Mouse (Mus musculus): ENCODE results near the gene Rasal3.

Gene Rasal3

DNA sequence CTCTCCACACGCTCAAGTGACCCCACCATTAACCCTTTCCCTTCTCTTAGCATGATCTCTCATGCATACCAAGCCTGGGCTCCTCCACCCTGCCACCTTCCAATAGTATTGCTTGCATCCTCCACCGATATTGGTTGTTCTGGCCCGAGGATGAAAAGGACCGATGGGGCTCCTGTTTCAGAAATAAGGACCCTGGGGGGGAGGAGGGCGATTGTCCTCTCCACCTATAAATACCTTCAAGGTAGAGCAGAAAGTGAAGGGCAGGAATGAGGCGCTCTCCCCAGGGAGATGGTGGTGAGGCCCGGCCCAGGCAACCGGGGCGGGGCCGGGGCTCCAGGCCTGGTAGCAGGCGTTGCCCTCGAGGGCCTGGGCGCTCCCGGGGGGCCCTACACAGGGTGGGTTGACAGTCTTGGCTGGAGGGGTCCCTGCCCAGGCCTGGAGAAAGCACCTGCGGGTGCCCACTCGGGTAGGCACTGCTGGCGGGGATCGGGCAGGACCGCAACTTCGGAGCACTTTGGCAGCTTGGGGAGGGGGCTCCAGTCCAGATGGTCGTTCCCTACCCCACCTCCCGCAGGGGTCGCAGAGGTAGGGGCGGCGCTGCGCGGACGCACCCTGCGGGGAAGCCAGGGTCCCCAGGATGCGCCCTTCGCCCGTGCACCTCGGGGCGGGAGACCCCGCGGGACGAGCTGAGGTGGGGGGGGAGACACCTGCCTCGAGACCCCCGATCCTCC is 14.8 kb downstream of the Rasal3 start:
- DNase-seq: peak; percentile 24 to 68

DNA sequence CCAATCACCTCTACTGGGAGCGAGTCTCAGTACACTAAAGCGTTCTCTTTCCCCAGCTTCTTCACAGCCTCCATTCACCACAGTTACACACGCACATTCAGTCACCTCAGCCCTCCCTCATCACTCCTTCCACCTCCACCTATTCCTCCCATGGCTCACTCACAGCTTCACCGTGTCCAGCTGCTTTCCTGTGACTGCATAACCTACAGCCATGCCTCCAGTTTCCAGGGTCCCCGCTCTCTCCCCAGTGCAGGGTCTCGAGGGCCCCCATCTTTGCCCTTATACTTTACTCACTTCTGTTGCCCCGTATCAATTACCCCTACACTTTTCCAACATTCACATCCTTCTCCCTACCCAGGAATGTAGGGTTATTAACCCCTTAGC is 15.4 kb downstream of the Rasal3 start:
- no peak for DNase-seq

DNA sequence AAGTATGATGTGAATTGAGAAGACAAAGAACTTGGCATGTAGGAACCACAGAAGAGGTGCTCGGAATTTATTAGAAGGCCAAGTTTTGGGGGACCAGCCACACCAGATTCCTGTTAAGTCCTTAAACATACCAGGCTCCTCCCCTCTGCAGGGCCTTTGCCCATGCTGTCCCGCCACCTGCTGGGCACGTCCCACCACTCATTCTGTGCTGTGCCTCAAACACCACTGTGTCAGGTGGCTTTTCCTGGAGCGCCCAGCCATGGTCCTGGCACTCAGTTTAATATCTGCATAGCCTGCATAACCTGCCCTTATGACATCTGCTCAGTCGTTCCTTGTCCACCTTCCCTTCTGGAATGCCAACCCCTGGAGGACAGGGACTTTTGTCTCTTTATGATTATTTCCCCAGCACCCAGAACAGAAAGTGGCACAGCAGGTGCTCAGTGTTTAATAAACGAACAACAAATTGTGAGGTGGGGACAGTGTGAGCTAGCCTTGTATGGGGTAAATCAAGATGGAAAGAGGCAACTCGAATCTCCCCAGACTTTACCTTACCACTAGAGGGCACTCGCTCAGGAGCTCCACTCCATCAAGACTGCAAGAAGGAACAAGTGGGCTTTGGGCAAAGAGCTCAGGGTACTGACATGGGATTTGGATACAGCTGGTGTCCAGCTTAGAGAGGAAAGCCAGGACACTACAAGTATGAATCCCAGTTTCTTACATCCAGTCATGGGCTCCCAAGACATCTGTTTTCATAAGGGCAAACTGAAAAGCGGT is 16.5 kb downstream of the Rasal3 start:
- DNase-seq: peak; percentile 59 to 61

DNA sequence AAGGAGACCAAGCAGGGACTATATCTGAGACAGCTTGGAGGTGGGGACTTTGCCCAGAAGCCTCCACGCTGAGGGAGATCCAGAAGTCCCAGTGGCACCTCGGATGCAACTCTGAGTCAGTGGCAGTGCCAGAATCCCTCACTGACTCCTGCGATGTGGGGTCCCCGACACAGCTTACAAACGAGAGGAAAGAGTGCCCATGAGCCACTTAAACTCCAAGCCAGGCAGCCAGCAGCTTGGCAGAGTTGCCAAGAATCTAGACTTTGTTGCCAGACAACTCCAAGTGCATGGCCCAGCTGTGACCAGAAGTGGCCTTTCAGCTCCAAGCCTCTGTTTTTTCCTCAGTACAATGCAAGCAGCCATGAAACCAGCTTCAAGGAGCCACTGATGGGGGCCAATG is 19.7 kb downstream of the Rasal3 start:
- DNase-seq: no peak

DNA sequence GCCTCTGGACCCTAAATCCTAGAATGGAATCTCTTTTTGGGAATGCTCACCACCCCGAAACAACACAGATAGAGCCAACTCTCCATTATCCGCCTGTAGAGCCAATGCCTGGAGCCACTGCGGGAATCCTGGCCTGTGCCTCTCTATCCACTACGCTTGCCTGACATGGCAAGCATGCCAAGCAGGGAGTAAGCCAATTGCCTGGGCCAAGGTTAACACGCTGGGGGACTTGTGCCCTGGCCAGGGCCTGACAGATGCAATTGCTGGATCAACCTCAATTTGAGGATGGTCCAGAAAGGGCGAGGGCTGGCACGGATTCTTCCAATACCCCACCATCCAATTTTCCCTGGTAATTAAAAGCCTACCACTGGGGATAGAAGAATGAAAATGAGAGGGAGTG is 20.8 kb downstream of the Rasal3 start:
- DNase-seq: no peak

DNA sequence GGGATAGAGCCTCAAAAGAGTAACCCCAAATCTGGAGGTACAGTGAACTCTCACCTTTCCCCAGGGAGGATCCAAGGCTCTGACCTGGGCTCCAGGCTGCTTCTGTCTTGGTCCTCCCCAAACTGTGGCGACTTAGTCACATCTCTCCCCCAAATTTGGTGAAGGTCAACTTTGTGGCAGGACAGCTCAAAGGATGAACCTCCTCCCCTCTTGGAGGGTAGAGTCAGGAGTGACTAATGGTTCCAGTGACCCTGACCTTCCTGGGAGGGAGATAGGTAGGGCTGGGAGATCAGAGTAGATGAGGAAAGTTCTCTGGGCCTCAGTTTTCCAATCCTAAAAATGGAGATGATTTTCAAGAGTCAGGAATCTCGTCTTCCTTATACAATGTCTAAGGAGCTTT is 24.6 kb downstream of the Rasal3 start:
- no peak for DNase-seq

DNA sequence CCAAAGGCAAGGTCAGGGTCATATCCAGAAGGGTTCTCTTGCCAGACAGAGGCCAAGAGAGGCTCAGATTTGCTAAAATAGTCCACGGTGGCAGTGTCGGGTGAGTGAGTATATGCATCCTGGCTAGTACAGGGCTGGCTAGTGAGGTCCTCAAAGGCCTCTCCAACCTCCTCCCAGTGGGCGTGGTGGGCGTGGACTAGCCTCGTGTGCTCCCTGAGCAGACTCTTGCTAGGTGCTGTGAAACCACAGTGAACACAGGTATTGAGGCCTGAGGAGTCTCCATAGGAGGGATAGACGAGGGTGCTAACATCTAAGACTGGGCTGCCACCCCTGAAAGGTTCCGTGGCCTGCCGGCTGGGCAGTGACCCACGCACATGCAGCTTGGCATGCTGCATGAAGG is 26.2 kb downstream of the Rasal3 start:
- no peak for DNase-seq

DNA sequence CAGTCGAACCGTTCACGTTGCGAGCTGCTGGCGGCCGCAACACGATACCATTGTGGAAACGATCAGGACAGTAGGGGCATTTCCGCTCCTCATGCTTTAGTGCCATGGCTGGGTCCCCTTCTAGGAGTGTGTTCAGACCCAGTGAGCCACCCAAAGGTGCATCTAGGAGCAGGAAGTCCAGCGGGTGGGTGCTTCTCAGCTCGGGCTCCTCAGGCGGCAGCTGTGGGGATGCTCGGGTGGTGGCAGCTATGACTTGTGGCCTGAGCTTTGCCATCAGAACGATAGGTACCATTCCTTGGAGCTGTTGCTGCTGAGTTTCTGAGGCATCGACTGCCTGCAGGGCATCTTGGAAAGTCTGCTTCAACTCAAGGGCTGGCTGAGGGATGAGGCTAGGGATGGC is 26.9 kb downstream of the Rasal3 start:
- no peak for DNase-seq

DNA sequence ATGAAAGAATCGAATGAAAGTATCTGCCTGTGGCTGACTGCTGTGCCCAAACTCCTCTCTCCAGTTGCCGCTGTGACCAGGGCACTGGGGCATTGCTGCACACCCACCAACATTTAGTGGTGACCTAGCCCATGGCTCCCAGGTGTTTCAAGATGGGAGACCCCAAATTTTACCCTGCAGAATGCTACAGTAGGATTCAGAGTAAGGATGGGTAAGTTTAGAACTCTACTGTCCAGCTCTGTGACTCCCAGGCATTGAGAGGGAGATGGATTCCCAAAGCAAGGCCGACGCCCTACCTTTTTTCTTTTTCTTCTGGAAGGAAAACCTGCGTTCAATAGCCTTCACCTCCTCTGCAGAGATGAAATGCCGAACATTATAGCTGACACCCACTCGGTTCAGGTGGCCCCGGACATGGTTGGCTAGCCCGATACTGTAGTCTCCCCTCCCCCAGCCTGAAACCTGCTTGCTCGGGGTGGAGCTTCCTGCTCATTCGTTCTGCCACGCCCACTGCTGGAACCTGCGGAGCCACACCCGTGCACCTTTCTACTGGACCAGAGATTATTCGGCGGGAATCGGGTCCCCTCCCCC is 34.3 kb downstream of the Rasal3 start:
- DNase-seq: no peak

DNA sequence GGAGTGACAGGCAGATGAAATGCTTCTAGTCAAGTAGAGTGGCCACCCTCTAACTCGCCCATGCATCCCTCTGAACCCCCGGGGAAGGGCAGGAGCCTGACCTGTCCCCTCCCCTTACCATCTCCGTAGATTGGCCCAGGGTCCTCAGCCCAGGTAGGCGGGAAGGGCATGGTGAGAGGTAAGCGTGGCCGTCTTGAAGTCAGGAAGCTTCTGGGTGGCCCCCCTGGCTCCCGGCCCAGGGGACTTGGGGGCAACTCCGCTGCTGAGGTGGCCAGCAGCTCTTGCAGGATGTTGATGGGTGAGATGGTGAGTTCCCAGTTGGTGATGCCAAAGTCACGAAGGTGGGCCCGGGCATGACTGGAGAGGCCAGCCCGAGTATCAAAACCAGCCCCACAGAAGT is 35.7 kb downstream of the Rasal3 start:
- no peak for DNase-seq

DNA sequence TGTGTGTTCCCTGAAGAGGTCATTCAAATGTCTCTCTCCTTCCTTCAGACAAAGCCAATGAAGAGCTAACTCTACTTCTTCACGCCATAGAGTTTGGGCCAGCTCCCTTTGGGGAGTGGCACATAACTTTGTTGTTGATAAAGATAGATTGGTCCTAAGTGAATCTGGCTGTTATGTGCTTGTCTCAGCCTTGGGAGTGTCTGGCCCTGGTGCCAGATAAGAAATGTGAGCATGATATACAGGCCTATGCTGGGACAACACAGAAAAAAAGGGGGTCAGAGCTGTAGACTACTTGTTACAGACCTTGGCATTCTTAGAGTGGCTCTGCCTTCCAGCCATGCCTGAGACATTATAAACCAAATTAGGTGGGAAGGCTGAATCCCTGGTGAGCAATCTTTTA is 38.1 kb downstream of the Rasal3 start:
- no peak for DNase-seq

DNA sequence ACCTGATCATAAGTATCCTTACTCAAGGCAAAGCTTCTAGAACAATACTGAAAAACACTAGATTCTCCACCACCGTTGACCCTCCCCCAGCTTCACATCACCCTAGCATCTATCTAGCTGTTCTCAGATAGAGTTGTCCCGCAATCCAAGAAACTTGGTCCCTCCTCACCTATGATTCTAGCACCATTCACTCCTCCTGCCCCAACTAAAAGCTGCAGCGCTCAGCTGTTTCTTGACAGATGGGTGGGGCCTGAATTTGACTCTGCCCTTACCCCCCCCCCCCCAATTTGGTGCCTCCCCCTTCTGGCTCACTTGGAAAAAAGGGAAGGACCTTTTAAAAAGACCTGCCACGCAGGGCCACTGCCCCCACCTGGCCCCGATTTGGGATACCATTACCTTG is 38.5 kb downstream of the Rasal3 start:
- no peak for DNase-seq

DNA sequence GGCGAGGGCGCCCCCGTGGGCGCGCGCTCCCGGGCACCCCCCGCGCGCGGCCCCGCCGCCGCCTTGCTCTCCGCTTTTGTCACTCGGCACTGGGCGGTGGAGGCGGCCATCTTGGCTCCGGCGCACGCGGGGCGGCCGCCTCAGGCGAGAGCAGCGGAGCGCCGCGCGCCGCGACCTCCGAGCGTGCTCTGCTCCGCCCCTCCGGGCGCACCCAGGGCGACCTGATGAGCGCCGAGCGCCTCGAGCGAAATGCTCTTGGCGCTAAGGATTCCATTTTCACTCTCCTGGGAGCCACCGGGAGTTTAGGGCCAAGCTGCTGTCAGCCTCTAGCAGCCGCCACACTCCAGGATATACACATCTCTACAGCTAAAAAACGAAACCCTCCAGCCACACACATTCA is 39.1 kb downstream of the Rasal3 start:
- DNase-seq: peak; percentile 89 to 95

DNA sequence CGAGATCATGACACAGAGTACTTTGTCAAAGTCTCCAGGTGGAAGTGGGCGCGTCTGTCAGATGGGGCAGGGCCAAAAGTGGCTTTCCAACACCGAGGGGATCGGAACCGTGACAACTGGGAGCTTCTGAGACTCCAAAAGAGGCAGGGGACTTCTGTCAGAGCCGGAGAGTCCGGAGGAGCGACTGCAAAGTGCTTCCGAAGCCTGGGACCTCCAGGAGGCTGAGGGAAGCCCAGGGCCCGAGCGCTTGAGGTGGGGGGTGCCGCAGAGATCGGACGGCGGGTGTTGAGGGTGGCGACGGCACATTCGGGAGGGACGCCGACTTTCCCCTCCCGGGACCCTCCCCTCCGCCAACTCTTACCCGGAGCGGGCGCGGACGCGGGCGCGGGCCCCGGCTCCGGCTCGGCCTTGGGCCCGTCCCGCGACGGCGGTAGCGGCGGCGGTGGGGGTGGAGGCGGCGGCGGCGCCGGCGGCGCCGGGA is 39.5 kb downstream of the Rasal3 start:
- peak in 1 of 2 experiments; percentile 44 for DNase-seq

DNA sequence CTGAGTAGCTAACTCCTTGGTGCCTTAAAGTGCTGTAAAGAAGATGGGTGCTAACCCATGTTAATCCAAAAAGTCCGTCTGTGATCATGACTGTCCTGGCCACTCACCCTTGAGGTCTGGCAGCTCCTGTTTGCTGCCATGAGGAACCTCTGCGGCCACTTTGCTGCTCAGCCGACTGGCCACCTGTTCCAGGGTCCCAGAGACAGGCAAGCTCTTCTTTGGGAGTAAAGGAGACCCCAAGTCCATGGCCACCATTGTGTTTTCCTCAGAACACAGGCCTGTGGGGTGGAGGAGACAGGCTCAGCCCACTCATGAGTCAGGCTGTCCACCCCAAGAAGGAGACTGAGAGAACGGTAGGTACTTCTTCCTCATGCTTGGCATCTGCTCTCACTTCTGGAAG is 40.7 kb downstream of the Rasal3 start:
- no peak for DNase-seq

DNA sequence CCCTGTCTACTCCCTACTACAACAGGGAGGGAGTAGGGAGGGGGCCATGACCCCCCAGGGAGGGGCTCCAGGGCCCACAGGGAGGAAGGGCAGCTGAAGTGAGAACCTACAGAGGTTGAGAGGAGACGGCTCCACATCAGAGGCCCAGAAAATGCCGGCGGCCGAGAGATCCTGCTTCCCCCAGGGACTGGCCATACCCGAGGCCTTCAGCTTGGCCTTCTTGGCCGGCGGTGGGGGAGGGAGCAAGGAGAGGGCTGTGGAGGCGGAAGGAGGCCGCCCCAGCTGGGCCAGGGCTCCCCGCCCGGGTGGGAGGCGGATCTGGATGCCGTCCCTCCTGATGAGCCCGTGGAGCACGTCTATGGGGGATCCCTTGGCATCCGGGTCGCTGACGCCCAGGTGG is 43.5 kb downstream of the Rasal3 start:
- peak in 1 of 2 experiments; percentile 40 for DNase-seq

DNA sequence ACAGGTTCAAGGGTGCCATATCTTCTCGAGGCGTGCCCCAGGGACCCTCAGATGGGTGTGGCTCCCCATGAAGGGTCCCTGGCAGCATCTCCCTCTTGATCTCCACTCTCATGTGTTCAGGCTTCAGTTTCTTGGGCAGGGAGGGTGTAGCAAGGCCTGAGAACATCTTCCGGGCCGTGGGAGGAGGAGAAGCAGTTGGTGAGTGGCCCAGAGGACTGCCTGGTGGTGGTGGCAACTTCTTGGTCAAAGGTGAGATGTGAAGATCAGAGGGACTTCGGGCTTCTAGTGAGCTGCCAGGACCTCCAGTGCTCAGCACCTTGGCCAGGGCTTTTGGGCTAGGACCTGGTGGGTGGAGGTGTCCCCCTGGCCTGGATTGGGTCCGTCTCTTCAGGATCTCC is 44.4 kb downstream of the Rasal3 start:
- DNase-seq: no peak

DNA sequence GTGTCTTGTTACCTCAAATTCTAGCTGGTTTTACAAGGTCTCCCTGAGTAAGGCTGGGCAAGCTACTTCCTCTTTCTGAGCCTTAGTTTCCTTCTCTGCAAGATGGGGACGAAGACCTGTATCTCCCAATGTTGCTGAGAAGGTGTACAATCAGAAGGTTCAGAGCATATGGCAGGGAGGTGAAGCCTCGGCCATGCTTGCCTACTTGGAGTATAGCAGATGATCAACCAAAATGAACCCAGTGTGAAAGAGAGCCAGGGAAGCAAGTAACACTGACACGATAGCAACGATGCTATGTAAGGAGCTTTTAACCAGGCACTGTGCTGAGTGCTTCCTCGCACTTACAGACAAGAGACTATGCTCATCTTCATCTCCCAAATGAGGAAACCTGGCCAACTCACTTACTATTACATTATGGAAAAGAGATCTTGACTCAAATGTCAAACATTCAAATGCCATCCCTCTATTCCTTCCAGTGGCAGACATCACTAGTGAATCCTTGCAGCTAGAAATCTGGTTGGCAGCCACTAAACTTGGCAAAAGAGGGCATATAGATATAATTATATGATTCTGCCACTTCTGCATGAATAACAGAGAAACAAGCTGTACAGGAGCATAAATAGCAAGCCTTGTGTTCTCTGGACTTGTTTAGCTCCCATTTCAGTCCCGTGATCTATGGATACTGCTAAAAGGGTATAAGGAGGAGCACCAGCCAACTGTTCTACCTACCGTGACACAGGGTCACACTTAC is 45.0 kb downstream of the Rasal3 start:
- no peak for DNase-seq

DNA sequence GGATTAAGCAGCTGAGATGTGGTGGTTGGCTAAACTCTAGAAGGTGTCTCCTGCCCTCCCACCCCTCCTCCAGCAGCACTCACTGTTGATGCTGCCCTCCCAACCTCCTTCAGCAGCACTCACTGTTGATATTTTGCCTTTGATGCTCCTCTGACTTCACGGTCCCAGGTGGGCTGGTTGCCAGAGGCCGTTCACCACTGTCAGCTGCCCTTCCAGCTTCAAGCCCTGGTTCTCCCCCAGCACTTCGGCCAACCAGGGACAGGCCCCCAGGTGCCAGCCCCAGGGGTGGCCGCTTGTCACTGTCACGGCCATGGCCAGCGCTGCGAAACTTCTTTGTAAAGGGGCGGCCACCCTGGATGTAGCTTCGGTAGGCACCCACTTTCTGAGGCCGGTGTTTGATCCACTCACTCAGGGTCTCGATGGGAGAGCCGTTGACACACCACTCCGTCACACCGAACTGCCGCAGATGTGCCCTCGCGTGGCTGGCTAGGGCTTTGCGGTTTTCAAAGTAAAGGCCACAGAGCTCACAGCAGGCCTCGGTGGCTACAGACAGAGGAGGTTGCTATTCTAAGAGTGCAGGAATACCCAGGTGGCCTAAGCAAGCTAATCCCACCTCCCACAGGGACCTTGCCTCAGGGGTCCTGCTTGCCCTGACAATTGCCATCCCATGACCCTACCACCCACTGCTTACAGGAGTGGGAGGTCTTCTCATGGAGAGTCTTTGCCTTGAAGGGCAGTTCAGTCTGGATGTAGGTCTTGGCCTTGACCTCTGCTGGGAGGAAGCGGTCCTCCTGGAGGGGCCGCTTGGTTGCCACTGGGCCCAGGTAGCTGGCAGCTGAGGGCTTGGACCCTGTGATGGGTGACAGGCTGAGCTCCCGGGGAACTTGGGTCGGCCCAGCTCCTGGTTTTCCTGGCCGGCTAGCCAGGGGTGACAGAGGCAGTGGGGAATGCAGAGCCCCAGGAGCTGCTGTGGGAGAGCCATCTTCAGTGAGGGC is 46.3 kb downstream of the Rasal3 start:
- DNase-seq: no peak

DNA sequence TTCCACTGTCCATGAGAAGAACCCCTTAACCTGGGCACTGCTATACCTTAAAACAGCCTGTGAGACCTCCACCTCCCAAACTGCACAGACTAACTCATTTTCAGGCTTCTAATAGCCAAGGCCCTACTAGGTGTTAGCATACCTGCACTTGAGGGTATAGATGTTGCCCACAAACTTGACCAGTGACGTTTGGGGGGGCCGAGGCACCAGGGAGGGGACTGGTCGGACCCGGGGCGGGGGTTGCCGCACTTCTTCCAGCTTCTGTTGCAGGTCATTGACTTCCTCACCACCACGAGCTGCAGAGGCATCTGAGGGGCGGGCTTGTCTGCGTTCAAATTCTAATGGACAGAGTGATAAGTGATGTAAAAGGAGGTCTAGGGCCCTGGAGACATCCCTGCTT is 47.1 kb downstream of the Rasal3 start:
- no peak for DNase-seq

DNA sequence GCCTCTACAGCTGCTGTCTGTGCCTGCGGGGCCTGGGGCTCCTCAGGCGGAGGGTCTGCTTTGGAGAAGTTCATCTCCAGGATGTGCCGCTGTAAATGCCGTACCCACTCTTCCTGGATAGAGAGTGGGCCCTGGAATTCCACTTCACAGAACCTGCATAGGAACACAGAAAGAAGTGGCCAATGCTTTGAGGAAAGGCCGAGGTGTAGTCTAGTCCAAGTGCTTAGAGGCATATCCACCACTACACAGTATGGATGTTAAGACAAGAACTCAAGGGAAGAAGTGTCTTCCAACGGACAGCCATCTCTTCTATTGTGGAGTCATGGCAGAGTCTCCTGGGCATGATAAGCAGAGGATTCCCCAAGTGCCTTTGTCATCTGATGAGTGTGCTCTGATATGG is 48.4 kb downstream of the Rasal3 start:
- peak in 1 of 2 experiments; percentile 13 for DNase-seq

DNA sequence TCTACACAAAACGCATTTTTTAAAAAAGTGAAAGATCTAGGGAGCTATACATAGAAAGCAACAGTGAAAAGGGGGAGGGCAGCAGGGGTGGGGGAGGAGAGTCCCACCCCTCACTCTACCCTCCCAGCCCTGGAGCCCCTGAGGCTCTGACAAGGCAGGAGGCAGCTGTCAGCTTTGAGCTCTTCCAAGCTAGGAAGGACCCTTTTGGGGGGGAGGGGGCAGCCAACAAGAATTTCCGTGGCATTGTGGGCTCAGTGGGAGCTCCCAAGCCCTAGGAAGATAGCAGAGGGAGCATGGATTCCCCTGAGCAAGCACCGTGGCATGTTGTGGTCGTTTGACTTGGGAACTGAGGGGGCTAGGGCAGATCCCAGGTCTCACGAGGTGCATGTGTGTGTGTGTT is 49.2 kb downstream of the Rasal3 start:
- no peak for DNase-seq

Data from kidney, postnatal 25 days (tissue).